Mouse (Mus musculus): ENCODE data around the gene Arap1.

Gene Arap1

GRCm38 (mm10) chr7:101327786-101328185, 20.1 kb upstream of the Arap1 start:
- DNase-seq = no peak

- no peak for DNase-seq
These were observed 19.2 kb upstream of the Arap1 start for GRCm38 (mm10) chr7:101328621-101329158.

- DNase-seq = no peak
These were observed 18.3 kb upstream of the Arap1 start for GRCm38 (mm10) chr7:101329606-101330005.

DNA sequence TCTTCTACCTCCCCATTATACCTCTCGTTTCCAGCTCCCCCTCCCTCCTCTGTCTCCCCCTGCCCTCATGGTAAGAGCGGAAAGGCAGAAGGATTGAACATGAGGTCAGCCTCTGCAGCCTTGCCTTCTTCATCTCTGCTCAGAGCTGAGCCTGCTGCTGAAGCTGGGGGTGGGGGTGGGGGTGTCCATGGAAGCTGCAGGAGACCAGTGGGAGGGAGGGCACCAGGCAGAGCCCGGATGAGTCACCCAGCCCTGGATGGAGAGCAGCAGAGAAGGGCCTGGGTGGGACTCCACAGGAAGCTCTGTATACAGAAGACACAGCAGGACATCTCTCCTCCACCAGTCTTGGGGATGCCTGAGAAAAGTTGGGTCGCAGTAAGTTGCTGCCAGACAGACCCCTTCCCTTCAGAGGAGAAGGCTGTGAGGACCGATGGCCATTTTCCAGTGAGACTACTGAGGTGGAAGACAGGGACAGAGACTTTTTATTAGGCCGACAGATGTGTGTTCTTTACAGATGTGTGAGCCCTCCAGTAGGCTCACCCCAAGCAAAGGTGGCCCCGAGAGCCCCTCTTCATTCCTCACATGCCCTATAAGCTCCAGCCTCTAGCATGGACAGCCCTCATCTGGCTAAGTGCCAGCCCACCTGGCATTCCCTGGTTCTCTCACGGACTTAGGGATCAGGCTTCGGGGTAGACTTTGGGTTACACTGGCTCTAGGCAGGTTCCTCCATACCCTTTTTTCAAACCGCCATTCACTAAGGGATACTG, 17.6 kb upstream of the Arap1 start:
- DNase-seq = no peak

- DNase-seq = no peak
These were observed 17.1 kb upstream of the Arap1 start for GRCm38 (mm10) chr7:101330841-101331173.

DNA sequence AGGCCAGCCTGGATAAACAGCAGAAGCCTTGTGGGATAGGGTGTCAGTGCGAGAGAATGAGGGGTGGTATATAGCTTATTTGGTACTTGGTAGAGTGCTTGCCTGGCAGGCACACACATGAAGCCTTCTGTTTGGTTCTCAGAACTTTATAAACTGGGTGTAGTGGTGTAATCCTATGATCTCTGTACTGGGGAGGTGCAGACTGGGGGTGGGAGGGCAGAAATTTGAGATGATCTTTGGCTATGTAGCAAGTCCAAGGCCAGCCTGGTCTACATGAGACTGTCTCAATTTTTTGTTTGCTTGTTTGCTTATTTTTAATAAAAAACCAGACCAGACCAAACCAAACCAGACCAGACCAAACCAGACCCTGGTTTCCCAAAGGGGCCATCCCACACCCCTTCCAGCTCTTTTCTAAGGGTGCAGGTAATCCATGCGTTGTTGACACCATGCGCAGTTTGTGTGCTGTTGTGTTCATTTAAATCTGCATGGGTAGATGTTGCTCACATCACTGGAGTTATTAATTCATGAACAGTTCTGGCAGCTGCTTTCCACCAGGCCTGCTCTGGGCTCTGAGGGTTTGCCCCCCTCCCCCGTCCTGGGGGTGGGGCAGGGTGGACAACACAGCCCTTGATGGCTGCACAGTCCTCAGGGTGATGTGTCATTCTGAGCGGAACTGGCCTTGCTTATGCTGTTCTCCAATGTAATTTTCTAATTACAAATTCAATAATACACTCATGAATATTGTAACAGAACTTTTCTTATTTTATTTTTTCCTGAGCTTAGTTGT, 15.6 kb upstream of the Arap1 start:
- DNase-seq = no peak

- no peak for DNase-seq
These were observed 12.6 kb upstream of the Arap1 start for GRCm38 (mm10) chr7:101335228-101335627.

DNA sequence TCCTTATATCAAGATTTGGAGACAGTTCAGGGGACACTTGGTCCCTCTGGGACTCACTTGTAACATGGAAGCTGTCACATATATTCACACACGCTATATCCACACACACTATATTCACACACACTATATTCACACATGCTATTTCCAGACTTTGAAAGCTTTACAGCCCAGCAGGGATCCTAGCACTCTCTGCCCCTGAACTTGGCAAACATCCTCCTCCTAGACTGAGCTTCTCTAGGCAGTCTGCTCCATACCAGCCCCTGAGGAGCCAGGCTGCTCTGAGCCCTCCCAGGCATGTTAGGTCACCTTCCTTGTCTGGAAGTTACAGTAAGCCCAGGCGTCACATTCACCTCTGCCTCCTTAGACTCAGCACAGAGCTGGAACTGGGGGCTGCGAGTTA, 11.2 kb upstream of the Arap1 start:
- no peak for DNase-seq

GRCm38 (mm10) chr7:101337401-101337800, 10.5 kb upstream of the Arap1 start:
- DNase-seq = no peak

GRCm38 (mm10) chr7:101341405-101341804, 6.5 kb upstream of the Arap1 start:
- no peak for DNase-seq

- DNase-seq = peak; percentile 38
These were observed 4.7 kb upstream of the Arap1 start for GRCm38 (mm10) chr7:101343135-101343534.

DNA sequence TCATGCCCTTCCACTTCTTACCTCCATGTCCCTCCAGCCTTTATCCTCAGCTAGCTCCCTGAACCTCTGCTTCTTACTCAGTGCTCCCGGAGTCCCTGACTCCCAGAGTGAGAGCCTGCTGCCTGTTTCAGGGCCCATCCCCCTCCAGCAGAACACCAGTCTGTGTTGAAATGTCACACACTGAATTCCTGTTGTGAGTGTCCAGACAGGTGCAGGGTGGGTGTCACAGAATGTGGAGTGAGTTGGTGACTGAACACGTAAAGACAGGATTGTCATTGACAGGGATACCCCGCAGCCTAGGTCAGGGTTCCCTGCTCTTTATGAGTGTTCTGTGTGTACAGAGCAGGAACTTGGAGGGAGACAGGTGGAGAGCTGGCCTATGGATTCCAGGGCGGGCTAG, 3.0 kb upstream of the Arap1 start:
- no peak for DNase-seq

GRCm38 (mm10) chr7:101346991-101347390, 876 bp upstream of the Arap1 start:
- DNase-seq = no peak

GRCm38 (mm10) chr7:101348312-101348711, 445 bp downstream of the Arap1 start:
- DNase-seq = peak; percentile 35

DNA sequence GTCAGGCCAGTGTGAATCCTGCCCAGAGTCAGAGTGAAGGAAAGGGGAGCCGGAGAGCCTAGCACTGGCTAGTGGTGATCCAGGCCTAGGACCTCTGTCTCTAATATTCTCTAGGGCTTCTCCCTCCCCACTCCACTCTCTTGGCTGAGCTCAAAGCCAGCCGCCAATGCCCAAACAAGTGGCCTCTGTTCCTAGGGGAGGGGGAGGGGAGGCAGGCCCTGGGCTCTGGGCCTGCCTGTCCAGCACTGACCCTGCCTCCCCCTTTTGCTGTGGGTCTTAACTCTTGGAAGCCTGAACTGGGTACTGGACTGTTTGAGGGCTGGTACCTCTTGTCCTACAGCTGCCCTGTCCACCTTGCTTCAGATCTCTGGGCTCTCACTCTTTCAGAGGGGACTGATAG, 2.0 kb downstream of the Arap1 start:
- DNase-seq = no peak

- no peak for DNase-seq
These were observed 4.5 kb downstream of the Arap1 start for GRCm38 (mm10) chr7:101352404-101352803.

DNA sequence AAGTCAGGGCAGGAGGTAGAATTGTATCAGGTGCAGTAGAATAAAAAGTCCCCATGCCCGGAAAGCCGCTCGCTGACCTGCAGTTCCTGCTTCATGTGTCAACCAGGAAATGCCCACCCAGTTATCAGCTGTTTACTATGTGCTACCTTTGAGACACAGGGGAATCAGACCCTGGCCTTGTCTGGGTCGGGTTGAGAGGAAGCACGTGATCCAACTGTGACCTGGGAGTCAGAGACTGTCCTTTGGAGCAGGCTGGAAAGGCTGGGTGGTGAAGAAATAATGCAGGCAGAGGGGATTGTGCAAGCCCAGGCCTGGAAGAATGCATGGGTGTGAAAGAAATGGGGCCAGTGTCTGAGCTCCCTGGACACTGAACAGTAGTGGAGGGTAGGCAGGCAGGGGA, 6.6 kb downstream of the Arap1 start:
- peak; percentile 38 for DNase-seq

DNA sequence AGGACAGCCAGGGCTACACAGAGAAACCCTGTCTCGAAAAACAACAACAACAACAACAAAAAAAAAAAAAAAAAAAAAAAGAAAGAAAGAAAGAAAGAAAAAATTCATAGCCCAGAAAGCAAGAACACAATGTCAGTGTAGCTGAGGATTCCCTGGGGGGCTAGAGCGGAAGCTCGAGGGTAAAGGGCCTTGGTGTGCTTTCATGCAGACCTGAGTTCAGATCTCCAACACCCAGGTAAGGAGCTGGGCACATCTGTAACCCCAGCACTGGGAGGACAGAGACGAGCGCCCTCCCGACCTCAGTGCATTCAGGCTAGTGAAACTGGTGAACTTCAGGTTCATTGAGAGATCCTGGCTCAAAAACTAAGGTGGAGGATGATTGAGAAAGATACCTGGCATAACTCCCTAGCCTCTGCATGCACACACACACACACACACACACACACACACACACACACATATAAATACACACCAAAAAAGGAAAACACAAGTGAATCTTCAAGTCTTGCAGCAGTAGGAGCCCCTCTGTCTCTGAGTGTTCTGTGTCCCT, 7.8 kb downstream of the Arap1 start:
- no peak for DNase-seq

GRCm38 (mm10) chr7:101356868-101357267, 9.0 kb downstream of the Arap1 start:
- DNase-seq = no peak

DNA sequence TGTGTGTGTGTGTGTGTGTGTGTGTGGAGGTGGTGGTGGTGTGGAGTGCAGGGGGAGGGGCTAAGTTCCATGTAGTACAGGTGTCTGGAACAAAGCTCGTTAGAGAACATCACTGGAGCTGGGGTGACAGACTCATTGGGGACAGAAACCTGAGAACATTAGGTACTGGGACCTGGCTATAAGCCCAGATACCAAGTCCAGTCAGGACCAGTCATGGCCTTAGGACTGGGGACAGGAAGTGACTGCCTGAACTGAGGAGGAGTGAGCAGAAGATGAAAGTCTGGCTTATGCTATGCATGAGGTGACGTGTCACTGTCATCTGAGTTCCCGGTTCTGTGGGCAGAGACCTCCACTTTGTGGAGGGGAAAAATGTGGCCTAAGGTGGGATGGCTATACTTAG, 12.5 kb downstream of the Arap1 start:
- DNase-seq = peak; percentile 39

DNA sequence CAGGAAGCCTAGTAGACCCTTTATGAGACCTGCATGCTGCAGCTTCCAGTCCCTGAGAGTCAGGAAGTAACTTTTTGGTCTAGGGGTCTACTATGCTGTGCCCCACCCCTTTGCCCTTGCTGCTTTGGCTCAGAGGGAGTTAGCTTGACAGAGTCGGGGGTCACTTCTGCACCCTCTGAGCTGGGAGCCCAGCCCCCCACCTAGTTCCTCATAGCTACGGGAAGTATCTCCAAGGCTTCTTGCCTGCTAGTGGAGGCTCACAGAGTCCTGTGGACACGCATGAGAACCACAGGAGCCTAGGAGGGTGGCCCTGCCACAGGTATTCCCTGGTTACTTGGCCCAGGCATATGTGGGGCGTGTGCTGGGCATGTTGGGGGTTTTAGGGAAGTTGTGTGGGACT, 13.2 kb downstream of the Arap1 start:
- DNase-seq = no peak

GRCm38 (mm10) chr7:101361767-101362166, 13.9 kb downstream of the Arap1 start:
- no peak for DNase-seq

DNA sequence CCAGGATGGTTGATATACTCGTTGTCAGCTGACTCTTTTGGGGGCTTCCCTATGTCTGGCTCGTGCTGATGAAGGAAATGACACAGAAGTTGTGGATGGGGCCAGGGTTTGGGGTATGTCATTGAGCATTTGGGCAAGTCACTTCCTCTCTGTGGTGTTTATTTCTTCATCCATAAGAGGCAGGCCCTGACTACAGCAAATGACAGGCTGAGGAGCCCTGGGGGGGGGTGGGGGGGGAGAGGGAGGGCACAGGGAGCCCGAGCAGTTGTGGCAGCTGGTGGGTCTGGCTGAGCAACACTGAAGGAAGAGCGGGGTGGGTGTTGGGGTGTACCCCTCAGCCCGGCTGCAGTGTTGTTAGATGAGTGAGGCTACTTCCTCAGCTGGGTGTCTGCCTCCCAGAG, 14.9 kb downstream of the Arap1 start:
- DNase-seq = no peak

DNA sequence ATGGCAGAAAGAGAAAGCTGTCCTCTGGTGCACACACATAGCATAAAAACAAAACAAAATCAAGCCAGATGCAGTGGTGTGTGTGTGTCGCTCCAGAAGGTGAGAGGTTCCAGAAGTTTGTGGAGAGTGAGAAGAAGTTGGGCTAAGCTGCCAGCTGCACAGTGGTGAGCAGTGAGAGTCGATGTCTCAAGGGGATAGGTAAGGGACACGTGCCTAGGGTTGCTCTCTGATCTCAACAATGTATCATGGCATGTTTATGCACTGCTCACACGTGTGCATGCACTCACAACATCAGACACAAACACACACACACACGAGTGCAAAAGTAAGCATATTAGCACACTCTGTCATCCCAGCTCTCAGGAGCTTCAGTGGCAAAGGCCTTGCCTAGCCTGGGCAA, 16.0 kb downstream of the Arap1 start:
- no peak for DNase-seq
